Mouse (Mus musculus): ENCODE measurements around the gene Gm21874. TPM values are rescaled to one million over a fixed set of nuclear protein-coding genes. Genes with fewer than 3 reads are reported as not detected.
"Not testable (repeated sequence)": the region's sequence is repeated elsewhere in the genome, so short reads cannot be mapped to it uniquely, and the experiment has no call there.

Gene Gm21874
- polyA plus RNA-seq (2015; fragmentation: Nextera tagmentation; extraction: Ambion mirVana) = not detected in 2 replicates

DNA sequence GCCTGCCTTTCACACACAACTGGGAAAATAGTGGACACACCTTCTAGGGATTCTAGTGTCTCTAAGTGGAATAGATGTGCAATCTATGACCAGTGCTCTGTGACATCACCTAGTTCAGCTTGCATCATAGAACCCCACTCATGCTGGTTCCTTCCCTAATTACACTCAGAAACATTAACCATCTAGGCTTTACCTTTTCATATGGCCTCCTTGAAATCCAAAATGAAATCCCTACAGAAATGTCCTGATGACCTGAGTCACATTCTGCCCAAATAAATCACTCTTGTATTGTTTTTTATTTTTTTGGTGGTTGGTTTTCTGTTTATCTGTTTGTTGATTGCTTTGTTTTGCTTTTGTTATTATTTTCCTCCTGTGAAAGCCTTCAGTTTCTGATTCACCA, at the start of gene Gm21874:
Gene Gm21874, minus strand, starts transcription at position 101 of the 400 bp plus-strand sequence.
- not testable (repeated sequence) for ATAC-seq; H3K4me2 ChIP-seq (ENCODE audit: low read depth, low read length); H3K9me3 ChIP-seq (ENCODE audit: low read length); H3K4me1 ChIP-seq (ENCODE audit: insufficient read depth); H3K4me3 ChIP-seq (ENCODE audit: low read depth, low read length); H3K36me3 ChIP-seq (replicated peaks; ENCODE audit: insufficient read depth, low read length); DNase-seq; H3K9ac ChIP-seq (replicated peaks); H3K27ac ChIP-seq (ENCODE audit: low read depth); H3K27me3 ChIP-seq (ENCODE audit: insufficient read depth, low read length)

Other genes with a start within 250 kb of the Gm21874 start
- gene Gm21721, start 214.0 kb downstream of the Gm21874 start, polyA plus RNA-seq (2015; fragmentation: Nextera tagmentation; extraction: Ambion mirVana) = not detected in 2 replicates
- gene Gm21812, start 69.0 kb downstream of the Gm21874 start, polyA plus RNA-seq (2015; fragmentation: Nextera tagmentation; extraction: Ambion mirVana) = not detected in 2 replicates

All from liver, postnatal 0 days (tissue).